Mouse (Mus musculus) central nervous system, embryonic 11.5 days (tissue): ENCODE data around the gene Ablim2. TPM values are rescaled to one million over a fixed set of nuclear protein-coding genes. Genes with fewer than 3 reads are reported as not detected.

Experiments used
- polyA plus RNA-seq: library from polyadenylated mRNA; depleted of rRNA; stranded (reverse); fragments of >200 nt; gene quantifications from 2 replicates; pipeline ENCODE4 v1.2.3, GENCODE M21; 2012; rRNA removed

Gene Ablim2
- 0.58 and 0.98 TPM in 2 replicates for polyA plus RNA-seq

GRCm38 (mm10) chr5:35757639-35758001, at the start of gene Ablim2:
Gene Ablim2, plus strand, starts transcription at chr5:35757880.

DNA sequence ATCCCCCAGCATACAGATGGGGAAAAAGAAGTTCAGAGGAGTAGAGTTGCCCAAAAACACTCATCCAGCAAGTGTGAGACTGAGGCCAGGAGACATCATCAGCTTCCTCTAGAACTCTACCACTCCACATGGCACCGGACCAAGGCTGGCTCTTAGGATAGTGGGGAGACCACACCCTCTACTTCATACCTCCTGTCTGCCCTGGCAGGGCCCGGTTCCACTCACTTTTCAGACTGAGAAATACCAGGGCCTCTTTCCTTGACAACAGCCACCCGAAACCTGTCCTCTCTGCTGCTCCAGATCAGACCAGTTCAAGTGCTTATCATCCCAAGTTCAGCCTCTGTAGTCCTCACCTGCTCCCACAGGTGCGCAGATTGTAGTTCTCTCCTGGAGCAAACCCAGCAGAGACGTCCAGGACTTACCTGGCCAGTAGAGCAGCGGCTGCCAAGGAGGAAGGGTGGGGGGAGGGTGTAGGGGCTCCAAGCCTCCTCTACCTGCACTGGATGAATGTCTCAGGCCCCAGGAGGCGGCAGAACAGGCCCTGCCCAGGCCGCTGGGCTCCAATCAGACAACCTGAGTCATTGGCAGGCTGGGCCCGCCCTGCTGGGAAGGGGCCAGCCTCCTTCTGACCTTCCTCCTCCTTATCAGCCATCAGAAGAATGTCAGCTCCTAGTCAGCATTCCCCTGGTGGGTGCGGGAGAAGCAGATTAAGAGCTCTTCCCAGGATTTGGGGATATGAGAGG, 18.0 kb upstream of the Ablim2 start, which contains the start of gene Sh3tc1:
Sh3tc1 (minus strand) TSS at position 452 of the 743 bp plus-strand sequence.

DNA sequence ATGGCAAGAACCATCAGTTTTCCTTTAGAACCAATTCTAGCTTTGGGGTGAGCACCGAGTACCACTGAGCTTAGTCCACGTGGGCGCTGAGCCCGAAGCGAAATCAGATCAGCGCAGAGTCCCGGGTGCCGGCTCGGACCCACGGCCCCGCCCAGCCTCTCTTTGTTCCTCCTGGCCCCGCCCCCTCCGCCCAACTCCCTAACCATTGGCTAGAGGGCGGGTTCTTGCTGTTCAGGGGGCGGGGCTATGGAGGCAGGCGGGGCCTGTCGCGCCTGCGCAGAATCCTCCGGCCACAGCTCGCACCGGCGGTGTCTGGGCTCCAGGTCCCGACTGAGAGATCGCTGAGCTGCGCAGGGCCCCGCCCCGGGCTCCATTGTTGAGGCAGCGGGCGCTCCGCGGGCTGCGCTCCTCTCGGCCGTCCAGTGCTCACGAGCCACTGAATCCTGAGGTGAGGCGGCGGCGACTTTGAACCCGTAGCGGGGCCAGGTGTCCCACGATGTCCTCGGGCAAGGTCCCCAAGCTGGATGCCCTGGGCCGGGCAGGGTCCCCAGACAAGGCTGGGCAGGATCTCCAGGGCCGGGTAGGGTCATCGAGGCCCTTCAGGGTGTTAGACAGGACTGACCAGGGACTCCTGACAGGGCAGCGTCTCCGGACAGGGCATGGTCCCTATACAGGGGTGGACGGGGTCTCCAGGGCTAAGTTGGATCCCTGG, 135.6 kb downstream of the Ablim2 start, which contains the start of gene Afap1:
Afap1 (plus strand) TSS at position 227 of the 712 bp plus-strand sequence.

Other genes starting within 250 kb of the Ablim2 start
- gene Cpz, start 232.2 kb upstream of the Ablim2 start, polyA plus RNA-seq: 4.5 and 4.8 TPM in 2 replicates
- gene Trmt44, start 182.8 kb upstream of the Ablim2 start, polyA plus RNA-seq: 7.7 and 9.6 TPM in 2 replicates
- 21.6 and 24.3 TPM in 2 replicates for gene Acox3, start 174.8 kb upstream of the Ablim2 start, polyA plus RNA-seq
- 3.6 and 4.1 TPM in 2 replicates for gene Htra3, start 78.1 kb upstream of the Ablim2 start, polyA plus RNA-seq
- 2.0 and 2.1 TPM in 2 replicates for gene Sh3tc1, start 17.9 kb upstream of the Ablim2 start, polyA plus RNA-seq
- 41.8 and 42.1 TPM in 2 replicates for gene Afap1, start 135.4 kb downstream of the Ablim2 start, polyA plus RNA-seq